Mouse (Mus musculus): Measurements from ENCODE around the gene Pipox.

Pipox gene

DNA sequence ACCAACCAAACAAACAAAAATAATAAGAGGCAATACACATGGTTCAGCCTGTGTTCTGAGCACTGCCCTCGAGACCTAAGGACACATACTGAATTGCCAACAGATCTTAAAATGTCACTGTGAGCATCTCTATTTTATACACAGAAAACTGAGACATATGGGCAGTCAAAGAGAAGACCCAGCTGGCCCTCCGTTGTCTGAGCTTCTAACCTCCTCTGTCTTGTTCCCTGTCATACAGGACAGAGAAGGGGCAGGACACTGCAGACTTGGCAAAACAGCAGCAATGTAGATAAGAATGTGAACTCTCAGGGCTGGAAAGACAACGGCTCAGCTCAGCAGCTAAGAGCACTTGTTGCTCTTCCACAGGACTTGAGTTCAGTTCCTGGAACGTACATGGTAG, 14.6 kb upstream of the Pipox start:
- no peak for DNase-seq (ENCODE audit: low spot score)

DNA sequence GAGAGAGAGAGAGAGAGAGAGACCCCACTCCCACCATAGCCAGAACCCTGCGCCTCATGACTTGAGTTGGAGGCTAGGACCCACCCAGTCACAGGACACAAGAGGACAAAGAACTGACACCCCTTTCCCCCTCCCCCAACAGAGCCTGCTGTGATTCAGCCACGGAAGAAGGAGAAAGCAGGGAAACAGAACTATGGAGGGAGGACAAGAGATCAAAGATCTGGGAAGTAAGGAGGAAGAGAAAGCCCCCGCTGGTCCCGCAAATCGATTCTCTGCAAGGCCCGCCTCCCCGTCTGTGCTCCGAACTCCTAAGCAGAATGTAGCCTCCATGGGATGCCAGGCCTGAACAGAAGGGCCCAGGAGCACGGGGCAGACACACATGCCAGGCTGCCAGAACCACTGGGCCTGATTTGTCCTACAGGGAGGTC, 12.9 kb upstream of the Pipox start:
- no peak for DNase-seq (ENCODE audit: low spot score)

DNA sequence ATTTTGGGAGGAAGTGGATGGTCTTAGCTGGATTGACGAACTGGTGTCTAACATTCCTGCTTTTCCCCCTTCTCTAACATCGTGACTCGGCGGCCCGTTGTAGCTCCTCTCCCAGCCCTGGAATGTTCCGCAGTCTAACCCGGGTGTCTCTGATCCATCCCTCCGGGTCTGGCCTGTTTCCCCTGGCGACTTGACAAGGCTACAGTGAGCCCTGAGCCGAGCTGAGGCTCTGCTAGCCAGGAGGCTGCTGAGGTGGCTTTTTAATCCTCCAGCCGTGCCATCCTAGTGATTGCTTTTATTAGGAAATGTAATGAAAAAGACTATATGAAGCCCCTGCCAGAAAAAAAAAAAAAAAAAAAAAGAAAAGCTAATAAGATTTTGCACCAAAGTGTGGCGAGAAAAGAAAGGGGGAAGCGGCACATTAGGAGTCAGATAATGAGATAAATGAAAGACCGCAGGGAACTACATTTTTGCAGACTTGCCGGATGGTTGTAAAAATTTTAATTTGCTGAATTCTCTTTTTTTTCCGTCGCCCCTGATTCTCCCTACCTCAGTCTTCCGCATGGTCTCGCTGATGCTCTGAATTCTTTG, 12.3 kb upstream of the Pipox start:
- DNase-seq (ENCODE audit: low spot score), result no peak

DNA sequence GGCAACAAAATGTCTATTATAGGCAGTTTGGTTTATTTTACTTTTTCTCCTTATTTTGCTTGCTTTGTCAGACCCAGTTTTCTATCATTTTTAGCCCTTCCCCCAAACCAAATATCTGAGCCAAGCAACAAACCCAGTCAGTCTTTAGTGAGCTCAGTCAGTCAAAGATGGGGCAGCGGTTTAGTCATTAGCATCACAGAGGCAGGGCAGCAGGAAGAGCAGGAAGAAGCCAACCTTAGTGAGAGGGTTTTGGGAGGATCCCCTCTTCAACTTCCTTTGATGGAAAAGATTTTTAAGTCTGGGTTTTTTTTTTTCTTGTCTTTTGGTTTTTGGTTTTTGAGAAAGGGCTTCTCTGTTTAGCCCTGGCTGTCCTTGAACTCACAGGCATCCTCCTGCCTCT, 10.8 kb upstream of the Pipox start:
- DNase-seq (ENCODE audit: low spot score), result no peak

DNA sequence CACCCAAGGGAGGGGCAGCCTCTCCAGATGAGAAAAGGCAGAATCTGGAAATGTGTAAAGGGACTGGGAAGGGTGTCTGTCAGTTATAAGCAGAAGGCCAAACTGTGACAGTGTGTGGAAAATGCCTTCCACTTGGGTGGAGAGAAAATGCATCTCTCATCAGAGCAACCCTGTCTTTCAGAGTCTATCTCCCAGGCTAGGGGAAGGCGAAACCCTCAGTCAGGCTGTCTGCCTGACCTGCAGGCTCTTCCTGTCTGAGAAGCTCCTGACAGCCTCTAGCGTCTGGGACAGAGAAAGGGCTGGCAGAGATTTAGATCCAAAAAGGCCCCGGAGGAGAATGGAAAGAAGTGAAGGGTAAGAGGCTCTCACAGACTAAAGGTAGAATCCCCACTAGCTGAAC, 9.9 kb upstream of the Pipox start:
- DNase-seq (ENCODE audit: low spot score), result no peak

DNA sequence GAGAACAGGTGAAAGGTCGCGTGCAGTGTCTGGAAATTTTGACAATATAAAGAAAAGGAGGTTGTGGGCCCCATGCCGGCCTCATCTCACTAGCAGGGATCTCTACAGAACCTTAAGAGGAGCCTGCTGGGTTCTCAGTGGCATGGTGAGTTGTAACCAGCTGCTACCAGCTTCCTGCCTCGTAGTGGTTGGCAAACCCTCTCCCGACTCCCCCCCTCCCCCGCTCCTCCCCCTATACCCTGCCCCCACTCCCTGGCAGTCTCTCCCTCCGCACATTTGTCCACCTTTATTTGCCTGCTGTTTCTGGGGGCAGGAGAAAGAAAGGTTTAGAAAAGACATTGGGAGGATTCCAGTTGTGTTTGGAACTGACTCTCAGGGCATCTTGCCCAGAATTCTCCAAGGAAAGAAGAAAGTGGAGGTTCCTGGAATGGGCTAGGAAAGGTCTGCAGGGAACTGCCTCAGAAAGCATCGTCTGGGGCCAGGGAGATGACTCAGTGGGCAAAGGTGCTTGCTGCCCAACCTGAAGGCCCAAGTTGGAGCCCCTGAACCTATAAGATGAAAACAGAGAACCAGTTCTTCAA, 8.0 kb upstream of the Pipox start:
- no peak for DNase-seq (ENCODE audit: low spot score)

DNA sequence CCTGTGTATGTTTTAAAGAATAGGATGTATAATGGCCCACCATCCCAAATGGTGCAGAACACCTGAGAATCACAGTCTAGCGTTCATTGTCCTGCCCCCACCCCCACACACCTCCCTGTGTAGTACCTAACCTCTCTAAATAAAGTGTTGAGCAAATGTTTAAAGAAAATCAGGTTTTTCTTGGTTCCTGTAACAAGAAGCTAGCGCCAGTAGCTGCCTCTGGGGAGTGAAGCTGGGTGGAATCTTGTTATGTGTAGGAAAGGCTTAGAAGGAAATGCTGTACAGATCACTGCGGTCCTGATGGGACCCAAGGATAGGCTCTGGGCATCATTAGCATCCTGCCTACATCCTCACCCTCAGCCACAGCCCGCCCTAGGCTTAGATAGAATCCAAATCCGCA, 7.5 kb upstream of the Pipox start:
- no peak for DNase-seq (ENCODE audit: low spot score)

DNA sequence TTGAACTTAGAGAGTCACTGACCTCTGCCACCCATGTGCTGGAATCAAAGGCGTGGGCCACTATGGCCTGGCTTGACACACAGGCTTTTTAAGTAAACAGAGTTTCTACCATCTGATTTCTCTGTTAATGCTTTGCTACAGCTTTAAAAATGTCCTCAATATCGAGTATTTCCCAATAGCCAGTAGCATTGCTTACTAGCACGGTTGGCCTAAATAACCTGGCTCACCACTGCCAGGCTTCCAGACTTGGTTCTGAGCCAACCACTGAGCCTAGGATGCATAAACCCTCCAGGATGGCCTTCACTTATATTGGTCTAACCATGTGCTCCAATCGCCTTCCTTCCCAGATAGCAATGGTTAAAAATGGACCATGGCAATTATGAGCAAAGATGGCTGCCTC, 6.8 kb upstream of the Pipox start:
- no peak for DNase-seq (ENCODE audit: low spot score)

DNA sequence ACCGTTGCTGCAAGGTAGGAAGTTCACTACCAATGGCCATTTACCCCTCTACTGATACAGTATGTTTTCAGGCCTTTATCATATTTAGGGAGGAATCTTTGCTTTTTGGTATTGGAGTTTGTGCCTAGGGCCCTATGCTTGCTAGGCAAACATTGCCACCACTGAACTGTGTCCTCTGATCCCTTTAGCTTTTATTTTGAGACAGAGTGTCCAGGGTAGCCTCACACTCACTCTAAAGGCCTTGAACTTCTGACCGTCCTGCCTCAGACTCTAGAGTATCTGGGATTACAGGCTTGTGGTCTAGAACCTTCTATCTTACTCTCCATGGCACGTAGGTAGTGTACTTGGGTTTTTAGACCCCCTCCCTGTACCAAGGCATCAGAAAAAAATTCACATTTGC, 6.3 kb upstream of the Pipox start:
- DNase-seq (ENCODE audit: low spot score), result no peak

DNA sequence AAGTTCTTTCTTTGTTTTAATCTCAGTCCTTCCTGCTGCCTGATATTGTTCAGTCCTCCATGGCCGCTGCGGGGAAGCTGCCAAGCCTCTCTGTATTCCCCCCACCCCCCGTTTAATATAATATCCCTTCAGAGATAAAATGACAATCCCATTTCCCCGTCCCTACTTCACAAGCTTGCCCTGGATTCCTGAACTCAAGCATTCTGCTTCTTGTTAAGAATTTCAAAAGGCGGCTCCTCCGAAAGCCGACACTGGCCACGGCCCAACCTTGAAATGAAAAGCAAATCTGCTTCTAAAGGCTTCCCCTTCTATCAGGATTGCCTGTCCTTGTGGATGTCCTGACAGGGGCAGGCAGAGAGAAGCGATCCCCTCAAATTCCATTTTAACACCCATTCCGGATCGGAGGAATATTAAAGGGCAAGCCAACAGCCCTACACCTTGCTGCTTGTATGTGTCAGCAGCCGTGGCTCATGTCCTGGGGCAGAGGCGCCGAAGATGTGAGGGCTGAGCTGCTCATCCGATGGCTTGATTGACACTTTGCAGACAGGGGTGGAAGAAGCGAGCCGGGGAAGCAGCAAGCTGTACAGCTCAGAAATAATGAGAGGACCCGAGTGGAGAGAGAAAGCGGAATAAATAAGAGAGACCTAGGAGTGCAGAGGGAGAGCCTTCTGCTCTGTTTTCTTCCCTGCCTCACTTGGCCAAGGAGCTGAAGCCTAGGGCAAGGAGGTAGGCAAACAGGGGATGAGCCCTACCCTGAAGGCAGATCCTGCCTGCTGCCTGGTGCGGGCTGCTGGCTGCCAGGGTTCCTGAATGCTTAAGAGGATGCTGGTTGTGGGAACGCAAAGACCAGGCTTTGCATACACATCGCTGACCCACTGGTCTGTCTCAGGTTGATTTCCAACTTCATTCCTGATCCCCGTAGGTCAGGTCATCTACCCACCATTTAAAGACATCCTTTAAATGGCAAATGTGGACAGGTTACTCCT, 3.2 kb upstream of the Pipox start:
- no peak for DNase-seq (ENCODE audit: low spot score)

DNA sequence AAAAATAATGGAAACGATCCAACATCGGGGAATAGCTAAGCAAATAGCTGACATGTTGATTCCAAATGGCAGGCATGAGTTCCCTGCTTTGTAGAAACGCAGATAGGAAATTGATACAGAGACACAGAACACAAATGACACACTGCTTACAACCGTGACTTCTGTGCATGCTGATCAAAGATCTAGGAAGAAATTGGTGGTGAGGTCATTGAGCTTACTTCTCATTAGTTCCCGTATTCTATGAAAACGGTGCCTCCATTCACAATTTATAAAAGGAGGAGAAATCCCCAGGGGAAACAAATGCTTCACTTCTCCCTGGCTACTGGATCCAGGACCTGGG, 2.6 kb upstream of the Pipox start:
- DNase-seq (ENCODE audit: low spot score), result no peak

DNA sequence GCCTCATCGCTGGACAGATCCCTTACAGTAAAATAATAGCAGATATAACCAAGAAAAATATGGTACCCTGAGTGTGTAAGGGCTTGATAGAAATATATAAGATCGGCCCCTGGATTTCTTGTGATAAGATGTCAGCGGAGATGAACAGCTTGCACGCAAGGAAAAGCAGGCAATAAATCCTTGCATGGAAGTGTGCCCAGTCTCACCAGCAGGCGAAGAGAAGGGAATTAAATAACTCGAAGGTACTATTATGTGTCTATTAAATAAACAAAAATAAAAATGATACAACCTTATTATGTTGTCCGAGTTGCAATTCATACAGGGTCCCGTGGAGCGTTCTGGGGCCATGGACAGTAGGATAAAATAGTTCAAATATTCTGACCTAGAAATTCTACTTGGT, 2.1 kb upstream of the Pipox start:
- no peak for DNase-seq (ENCODE audit: low spot score)

DNA sequence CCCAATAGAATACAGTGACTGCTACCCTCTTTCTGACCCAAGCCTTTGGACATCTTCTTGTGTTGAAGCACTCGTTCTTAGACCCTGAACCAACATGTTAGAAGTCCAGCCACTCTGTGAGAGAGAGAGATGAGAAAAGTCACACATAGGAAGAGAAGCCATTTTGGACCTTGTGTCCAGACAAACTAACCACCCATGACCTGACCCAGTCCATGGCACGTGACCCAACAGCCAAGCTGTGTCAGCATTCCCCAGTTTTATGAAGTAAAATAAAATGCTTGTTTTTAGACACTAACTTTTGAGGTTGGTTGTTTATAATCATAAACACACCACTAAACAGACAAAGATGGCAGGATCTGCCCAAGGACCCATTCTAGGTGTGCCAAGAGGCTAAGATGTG, 1.1 kb upstream of the Pipox start:
- DNase-seq (ENCODE audit: low spot score), result no peak

DNA sequence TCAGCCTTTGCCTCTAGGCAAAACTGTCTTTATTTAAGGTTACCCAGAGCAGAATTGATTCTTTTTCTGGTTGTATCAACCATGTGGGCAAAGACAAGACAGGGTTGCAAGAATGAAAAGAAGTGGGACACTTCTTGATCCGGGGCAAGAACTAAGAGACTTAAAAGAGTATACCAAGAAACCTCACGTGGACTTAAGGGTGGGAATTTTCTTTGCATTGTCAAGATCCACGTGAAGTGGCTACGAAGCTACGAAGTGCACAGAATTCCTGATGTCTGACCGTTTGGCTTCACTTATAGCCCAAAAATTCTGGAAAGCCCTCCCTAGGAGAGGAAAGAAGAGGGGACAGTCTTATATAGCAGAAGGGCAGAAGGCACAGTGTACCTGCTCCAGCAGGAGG, 613 bp downstream of the Pipox start:
- no peak for DNase-seq (ENCODE audit: low spot score)

DNA sequence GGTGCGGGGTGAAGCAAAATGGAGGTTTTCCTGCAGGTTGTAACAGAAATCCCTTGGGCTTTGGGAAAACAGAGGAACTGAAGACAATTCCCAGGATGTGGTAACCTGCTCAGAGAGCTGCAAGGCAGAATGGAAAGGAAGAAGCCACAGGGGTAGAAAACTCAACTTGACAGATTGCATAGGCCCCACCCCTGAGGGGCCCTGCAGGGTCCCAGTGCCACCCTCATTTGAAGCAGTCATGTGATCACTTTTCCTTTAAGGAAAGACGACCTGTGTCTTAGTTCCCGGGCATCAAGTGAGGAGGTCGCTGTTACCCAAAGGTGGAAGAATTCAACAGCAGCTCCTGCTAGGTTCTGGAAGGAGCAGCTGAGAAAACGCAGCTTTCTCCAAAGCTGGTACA, 1.0 kb downstream of the Pipox start:
- DNase-seq (ENCODE audit: low spot score), result no peak

DNA sequence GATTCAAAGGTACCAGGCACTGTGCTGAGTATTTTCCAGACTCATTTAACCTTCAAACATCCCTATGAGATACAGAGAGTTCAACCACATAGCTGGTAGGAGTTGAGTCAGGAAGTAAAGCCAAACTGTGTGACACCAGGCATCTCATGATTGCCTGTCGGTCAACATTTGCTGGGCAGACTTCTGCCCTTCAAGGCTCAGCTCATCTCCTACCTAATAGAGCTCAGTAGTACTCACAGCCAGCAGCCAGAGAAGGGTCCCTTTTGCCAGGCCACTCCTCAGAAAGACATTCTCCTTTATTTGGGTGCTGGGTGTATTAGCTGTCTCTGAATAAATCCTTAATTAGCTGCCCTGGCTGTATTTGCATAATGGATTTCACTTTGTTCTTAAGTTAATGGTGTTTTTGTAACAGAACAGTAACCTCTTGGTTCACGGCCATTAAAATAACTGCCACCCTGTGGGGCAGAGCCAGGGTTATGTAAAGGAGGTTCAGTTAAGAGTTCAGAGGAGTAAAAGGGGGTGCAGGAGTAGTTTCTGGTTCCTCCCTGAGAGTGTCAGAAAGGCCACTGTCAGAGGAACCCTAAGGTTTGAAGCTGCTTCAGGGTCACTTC, 3.1 kb downstream of the Pipox start:
- no peak for DNase-seq (ENCODE audit: low spot score)

DNA sequence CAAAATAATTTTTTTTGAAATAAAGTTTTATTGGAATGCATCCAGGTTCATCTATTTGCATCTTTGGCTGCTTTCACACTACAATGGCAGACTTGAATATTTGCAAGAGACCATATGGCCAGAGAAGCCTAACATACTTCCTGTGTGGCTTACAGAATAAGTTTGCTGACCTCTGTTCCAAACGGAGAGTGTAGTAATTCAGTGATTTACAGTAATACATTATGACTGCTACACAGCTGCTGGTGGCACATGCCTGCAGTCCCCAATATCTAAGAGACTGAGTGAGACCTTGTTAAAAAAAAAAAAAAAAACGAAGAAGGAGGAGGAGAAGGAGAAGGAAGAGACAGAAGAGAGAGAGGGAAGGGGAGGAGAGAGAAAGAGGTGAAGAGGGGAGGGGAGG, 4.4 kb downstream of the Pipox start:
- DNase-seq (ENCODE audit: low spot score), result no peak

DNA sequence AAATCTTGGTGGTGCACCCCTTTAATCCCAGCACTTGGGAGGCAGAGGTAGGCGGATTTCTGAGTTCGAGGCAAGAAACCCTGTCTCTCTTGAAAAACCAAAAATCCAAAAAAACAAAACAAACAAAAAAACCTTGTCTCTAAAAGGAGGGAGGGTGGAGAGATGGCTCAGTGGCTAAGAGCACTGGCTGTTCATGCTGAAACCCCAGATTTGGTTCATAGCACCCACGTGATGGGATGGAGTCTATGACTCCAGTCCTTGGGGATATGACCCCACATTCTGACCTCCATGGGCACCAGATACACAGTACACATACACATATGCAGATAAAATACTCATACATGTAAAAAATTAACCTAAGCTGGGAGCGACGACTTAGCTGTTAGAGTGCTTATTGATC, 5.0 kb downstream of the Pipox start:
- DNase-seq (ENCODE audit: low spot score), result no peak

DNA sequence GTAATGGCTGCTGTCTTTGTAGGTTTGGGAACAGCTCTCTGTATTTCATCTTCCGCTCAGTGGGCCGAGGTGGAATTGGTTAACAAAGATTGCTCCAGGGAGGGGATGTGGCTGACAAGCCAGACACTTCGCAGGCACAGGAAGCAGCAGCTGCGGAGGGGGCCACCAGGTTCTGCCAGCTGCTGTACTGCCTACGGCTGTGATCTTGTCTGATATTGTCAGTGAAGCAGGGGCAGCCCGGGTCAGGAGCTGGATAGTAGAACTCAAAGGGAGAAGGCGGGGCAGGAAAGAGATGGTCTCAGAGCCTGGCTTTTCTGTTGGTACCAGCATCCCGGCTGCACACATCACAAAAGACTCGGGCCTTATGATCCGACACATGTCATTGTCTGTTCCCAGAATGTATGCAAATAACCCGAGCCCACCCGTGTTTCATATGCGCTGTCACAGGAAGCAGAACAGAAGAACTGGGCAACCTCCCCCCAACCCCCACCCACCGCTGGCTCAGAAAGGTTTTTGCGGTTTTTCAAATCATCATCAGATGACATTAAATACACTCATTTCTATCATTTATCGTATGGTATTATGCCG, 6.4 kb downstream of the Pipox start:
- no peak for DNase-seq (ENCODE audit: low spot score)

DNA sequence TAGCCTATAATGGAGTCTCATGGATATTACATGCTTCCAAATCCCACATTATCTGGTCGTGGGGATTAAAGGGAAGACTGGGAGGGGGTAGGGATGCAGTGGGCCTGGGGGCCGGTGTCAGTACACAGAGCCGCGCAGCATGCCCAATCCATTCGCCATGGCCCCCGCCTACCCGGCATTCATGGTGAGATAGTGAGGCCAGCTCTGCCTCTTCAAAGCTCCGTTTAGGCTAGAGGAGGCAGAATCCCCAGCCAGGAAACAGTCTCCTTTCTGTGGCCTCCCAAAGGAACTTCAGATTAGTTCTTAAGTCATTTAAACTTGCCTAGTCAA, 8.7 kb downstream of the Pipox start:
- no peak for DNase-seq (ENCODE audit: low spot score)

DNA sequence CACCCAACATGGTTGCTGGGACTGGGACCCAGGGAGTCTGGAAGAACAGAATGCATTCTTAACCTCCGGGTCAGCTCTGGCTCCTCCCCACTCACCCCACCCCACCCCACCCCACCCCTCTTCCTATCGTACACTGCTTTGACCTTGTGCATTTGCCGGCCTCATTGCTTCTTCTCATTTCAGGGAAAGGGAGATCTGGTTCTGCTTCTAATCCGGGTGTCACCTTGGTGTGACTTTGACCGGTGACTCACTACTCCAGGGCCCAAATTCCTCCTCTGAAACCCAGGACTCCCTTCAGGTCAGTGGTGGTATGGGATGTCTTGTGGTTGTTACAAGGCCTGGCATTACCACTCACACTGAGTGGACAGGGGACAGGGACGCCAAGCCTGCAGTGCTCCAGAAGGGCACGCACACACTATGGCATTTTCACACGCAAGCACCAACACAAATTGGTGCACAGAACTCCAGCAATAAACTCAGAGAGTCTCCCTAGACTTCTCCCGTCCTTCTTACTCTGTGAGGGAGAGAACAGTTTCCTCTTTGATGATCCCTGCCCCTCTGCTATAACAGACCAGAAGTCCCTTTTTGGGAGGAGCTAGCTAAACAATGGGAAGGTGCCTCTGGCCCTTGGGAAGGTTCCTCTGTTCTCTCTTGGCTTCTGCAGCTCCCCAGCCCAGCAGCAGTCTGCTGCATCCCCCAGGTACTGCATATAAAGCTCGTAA, 9.2 kb downstream of the Pipox start:
- DNase-seq (ENCODE audit: low spot score), result no peak

DNA sequence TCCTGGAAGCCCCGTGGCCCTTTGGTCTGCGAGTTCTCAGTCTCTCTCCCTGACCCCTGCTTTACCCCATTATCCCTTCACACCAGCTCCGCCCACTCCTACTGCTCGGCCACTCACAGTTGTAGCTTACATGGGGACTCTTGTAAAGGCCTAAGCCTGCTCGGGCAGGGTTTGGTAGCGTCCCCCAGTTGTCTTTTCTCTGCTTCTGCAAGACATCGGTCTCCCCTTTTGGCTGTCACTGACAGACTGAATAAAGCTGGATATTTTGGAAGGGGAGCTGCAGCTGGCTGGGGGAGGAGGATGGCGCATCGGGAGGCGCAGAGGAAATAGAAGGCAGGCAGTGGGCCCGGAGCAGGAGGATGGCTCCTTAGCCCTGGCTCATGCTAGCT, 17.1 kb downstream of the Pipox start:
- no peak for DNase-seq (ENCODE audit: low spot score)
